Mouse (Mus musculus) heart, postnatal 0 days (tissue): ENCODE measurements at regions not wholly inside any gene's neighbourhood (a gene's known extent, or its start where the extent isn't known, plus 50 kb on each side); places are given as distances from the start of the nearest gene placed in this dataset.

Experiments used
- ATAC-seq: fragments of 200-750 bp; cut with Nextera tagmentation; 2 replicates; pipeline ENCODE4 v1.8.0; 2017; ENCODE audit warnings: low read depth, moderate number of reproducible peaks, moderate library complexity; ENCODE audit not compliant: insufficient read depth
- DNase-seq: peaks from one replicate; pipeline ENCODE4 v3.0.0-alpha.2; 2016; ENCODE audit warnings: low spot score
- H3K27ac ChIP-seq: fragments of 300-500 bp; sonication (generic); 2 replicates; pipeline ENCODE4 v1.5.1; 2014; ENCODE audit warnings: low read depth, mild to moderate bottlenecking
- H3K27me3 ChIP-seq: fragments of 300-500 bp; sonication (generic); 2 replicates; pipeline ENCODE4 v1.6.1; 2014; ENCODE audit warnings: low read length, mixed read lengths; ENCODE audit not compliant: control insufficient read depth, insufficient read depth
- H3K36me3 ChIP-seq: fragments of 300-500 bp; sonication (generic); replicated peaks from 2 replicates; pipeline ENCODE4 v1.6.1; 2014; ENCODE audit warnings: low read length, mixed read lengths; ENCODE audit not compliant: control insufficient read depth, insufficient read depth
- H3K4me1 ChIP-seq: fragments of 300-500 bp; sonication (generic); 2 replicates; pipeline ENCODE4 v1.6.1; 2014; ENCODE audit warnings: antibody characterized with exemption; ENCODE audit not compliant: control insufficient read depth, insufficient read depth
- H3K4me2 ChIP-seq: fragments of 300-500 bp; sonication (generic); 2 replicates; pipeline ENCODE4 v1.6.1; 2014; ENCODE audit warnings: low read depth, mild to moderate bottlenecking, low read length, moderate library complexity
- H3K4me3 ChIP-seq: fragments of 300-500 bp; sonication (generic); 2 replicates; pipeline ENCODE4 v1.5.1; 2014; ENCODE audit warnings: low read depth, low read length
- H3K9ac ChIP-seq: fragments of 300-500 bp; sonication (generic); replicated peaks from 2 replicates; pipeline ENCODE4 v1.6.1; 2014; ENCODE audit warnings: low read depth, low read length, mixed read lengths
- H3K9me3 ChIP-seq: fragments of 300-500 bp; sonication (generic); replicated peaks from 2 replicates; pipeline ENCODE4 v1.6.1; 2016; ENCODE audit warnings: low read length; ENCODE audit not compliant: control insufficient read depth
- CTCF ChIP-seq: IDR thresholded peaks from 2 replicates; pipeline ENCODE4 v1.5.1; 2016; ENCODE audit warnings: antibody characterized with exemption, control low read depth, low read depth
- EP300 ChIP-seq: IDR thresholded peaks from 2 replicates; pipeline ENCODE4 v1.6.1; 2016; ENCODE audit warnings: antibody characterized with exemption, low read depth
- WGBS: fragments of 180-500 bp; shearing (Covaris S2); extraction: QIAGEN DNeasy Blood & Tissue Kit; methylation state at CpG from one replicate; pipeline ENCODE4 v1.1.7; 2014; 5-methylcytosine and 5-hydroxymethylcytosine counted together

GRCm38 (mm10) chr5:24237201-24237600 lies 72.4 kb downstream of the Nupl2 start:
- WGBS, result 69% methylated on average over 3 of the region's 3 CpGs
- H3K36me3 ChIP-seq, result no peaks in the 10 kb centered on the region
- H3K9ac ChIP-seq, result no peak overlapping the region
- no peak for DNase-seq
- TF ChIP-seq CTCF (no peak), EP300 (no peak)
- 0 out of 2 replicates have a peak, but pooled peaks cover 4% of the 10 kb centered on the region for H3K9me3 ChIP-seq
- ATAC-seq, result no peak
- no peaks in the 10 kb centered on the region for H3K4me1 ChIP-seq
- no peak overlapping the region for H3K4me3 ChIP-seq
- H3K27ac ChIP-seq, result no peak overlapping the region
- no peaks in the 10 kb centered on the region for H3K27me3 ChIP-seq
- H3K4me2 ChIP-seq, result no peak overlapping the region

DNA sequence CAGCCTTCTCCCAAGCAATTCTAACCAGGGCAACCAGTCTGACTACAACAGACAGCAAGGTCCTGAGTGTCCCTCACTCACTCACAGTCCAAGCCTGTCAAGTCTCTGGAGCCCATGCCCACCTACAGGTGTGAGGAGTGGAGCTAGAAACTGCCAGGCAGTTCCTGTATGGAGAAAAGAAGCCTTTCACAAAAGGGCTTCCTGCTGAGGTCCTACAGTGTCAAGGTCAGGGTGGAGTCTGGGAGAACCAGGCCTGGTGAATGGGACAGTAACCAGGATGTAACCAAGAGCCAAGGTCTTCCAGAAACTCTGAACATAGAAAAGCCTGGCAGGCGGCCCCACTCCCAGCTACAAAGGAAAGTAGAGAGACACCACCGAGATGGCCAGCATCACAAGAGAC lies 74.2 kb downstream of the Nupl2 start:
- WGBS, result 57% methylated on average over 2 of the region's 2 CpGs
- H3K36me3 ChIP-seq, result no peaks in the 10 kb centered on the region
- 0 out of 2 replicates have a peak, but pooled peaks cover 4% of the 10 kb centered on the region for H3K9me3 ChIP-seq

DNA sequence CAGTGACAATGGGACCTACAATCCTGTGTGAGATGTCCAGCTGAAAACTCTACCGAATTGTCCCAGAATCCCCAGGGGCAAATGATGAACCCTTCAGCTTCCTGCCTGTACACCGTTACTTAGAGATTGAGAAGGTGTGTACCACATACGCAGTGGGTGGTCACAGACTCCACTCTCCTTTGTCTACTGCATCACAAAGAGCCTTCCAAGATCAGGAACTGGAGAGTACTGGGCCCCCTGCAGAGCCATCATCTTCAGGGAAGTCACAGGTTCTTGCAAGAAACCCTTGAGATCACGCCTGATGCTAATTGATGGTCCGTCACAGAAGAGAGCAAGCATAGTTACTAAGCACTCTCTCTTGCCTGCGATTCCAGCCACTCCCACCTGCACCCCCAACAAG lies 79.4 kb downstream of the Nupl2 start:
- no peak overlapping the region for H3K27ac ChIP-seq
- H3K27me3 ChIP-seq, result no peaks in the 10 kb centered on the region
- no peak for DNase-seq
- no peaks in the 10 kb centered on the region for H3K4me1 ChIP-seq
- H3K9me3 ChIP-seq, result no peaks in the 10 kb centered on the region
- no peak overlapping the region for H3K4me3 ChIP-seq
- TF ChIP-seq CTCF, result no peak
- no peak for TF ChIP-seq EP300
- H3K36me3 ChIP-seq, result no peaks in the 10 kb centered on the region
- no peak overlapping the region for H3K4me2 ChIP-seq
- no peak for ATAC-seq
- H3K9ac ChIP-seq, result no peak overlapping the region
- 82% methylated on average over 6 of the region's 6 CpGs for WGBS

More for the DNA sequence above, 74.2 kb downstream of the Nupl2 start:
- Histone ChIP-seq H3K4me2 (no peak overlapping the region), H3K27ac (no peak overlapping the region), H3K4me1 (no peaks in the 10 kb centered on the region), H3K9ac (no peak overlapping the region), H3K4me3 (no peak overlapping the region), H3K27me3 (no peaks in the 10 kb centered on the region)
- TF ChIP-seq CTCF (no peak), EP300 (no peak)
- no peak for DNase-seq
- ATAC-seq, result no peak

GRCm38 (mm10) chr5:24255421-24255820 lies 90.7 kb downstream of the Nupl2 start:
- no peaks in the 10 kb centered on the region for H3K36me3 ChIP-seq
- H3K9me3 ChIP-seq, result 0 out of 2 replicates have a peak, but pooled peaks cover 4% of the 10 kb centered on the region
- no peak overlapping the region for H3K27ac ChIP-seq
- no peak for DNase-seq
- WGBS, result 51% methylated on average over 5 of the region's 5 CpGs
- no peak overlapping the region for H3K4me2 ChIP-seq
- H3K4me3 ChIP-seq, result no peak overlapping the region
- no peak for TF ChIP-seq CTCF
- TF ChIP-seq EP300, result no peak
- no peaks in the 10 kb centered on the region for H3K27me3 ChIP-seq
- no peak overlapping the region for H3K9ac ChIP-seq
- ATAC-seq, result no peak
- H3K4me1 ChIP-seq, result no peaks in the 10 kb centered on the region

DNA sequence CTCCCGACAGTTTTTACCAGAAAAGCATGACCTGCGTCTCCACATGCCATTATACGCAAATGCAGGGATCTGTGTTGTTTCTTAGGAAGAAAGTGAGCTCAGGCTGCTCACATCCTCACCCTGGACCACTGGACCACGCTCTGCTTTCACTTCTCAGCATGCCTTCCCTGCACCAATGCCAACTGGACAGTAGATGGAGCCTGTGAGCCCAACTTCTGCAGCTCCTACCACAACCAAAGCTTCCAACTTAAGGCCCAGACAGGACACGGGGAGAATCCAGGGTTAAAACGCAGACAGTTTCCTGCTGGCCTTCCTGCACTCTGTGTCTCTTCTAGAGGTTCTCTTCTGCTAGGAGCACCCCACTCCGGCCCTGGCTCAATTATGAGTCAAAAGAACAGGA lies 90.3 kb downstream of the Kcnh2 start:
- no peak overlapping the region for H3K9ac ChIP-seq
- ATAC-seq, result peak; percentile 72
- H3K9me3 ChIP-seq, result no peaks in the 10 kb centered on the region
- WGBS, result 5% methylated on average over 7 of the region's 7 CpGs
- H3K36me3 ChIP-seq, result no peaks in the 10 kb centered on the region
- DNase-seq, result peak; percentile 82
- no peak overlapping the region for H3K27ac ChIP-seq
- no peak overlapping the region for H3K4me3 ChIP-seq
- peaks cover 8% of the 10 kb centered on the region for H3K4me1 ChIP-seq
- H3K27me3 ChIP-seq, result no peaks in the 10 kb centered on the region
- H3K4me2 ChIP-seq, result no peak overlapping the region
- TF ChIP-seq CTCF, result peak; percentile 95
- TF ChIP-seq EP300, result no peak

DNA sequence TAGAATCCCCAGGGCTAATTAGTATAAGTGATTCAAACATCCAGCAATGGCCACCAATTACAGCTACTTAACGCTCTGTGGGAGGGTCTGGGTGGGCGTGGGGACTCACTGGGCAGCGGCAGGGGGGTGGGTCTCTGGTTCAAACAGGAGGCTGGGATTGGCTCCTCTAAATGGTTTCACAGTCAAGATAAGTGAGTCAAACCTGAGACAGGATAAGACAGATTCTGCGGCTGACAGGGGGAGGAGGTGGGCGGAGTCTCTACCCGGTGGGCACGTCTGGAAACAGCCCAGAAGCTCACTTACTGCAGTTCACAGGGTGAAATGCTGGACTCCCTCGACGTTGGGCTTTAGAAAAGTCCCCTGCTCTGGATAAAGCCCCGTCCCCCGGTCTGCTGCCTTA lies 89.3 kb downstream of the Kcnh2 start:
- Histone ChIP-seq H3K9me3 (no peaks in the 10 kb centered on the region), H3K9ac (no peak overlapping the region), H3K4me2 (no peak overlapping the region), H3K4me3 (no peak overlapping the region), H3K36me3 (no peaks in the 10 kb centered on the region), H3K4me1 (peaks cover 9% of the 10 kb centered on the region), H3K27ac (no peak overlapping the region), H3K27me3 (no peaks in the 10 kb centered on the region)
- 19% methylated on average over 11 of the region's 11 CpGs for WGBS
- TF ChIP-seq EP300, result no peak
- no peak for TF ChIP-seq CTCF
- ATAC-seq (no peak), DNase-seq (no peak)
